ENCODE assay signal across 8 mouse cellular contexts in the genomic region with DNA sequence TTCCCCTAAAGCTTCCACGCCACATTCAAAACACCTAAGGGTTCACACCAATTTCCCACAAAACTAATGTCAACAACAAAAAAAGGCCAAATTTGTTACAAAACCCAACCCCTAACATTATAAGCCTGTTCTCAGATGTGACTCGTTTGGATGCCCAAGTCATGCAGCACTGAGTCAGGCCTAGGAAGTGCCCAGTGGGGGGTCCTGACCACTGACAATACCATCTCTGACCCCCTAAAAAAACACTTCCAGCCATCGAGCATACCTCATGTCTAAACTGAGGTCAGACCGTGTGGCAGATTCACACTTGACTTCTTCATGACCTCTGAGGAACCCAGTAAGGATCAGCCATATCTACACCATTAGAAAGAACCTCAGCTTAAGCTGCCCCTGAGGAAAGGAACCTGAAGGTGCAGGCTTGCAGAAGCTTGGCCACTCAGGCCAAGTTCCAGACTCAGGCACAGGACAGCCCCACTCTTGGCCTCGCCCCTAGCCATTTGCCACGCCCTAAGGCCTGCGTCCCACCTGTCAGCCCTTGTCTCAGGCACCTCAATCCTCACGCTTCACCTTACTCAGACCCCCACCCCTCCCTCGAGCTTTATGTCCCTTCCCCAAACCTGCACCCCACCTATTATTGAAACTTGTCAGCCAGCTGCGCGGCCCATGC. TPM values are rescaled to one million over a fixed set of nuclear protein-coding genes. Genes with fewer than 3 reads are reported as not detected.
DNase-seq lines count a peak whose midpoint lies in the region; ATAC-seq lines count a peak whose summit lies in the region.

No protein-coding gene starts in this region.

- peaks cover 29% of the 10 kb centered on the region for H3K36me3 ChIP-seq in hindbrain, embryonic 13.5 days
- H3K36me3 ChIP-seq in midbrain, embryonic 11.5 days (ENCODE audit: control insufficient read depth, insufficient read depth, low read length), result peaks cover 8% of the 10 kb centered on the region

- peak overlapping the region; percentile 81; the same call in 1 of the 2 replicates for H3K27ac ChIP-seq in hindbrain, embryonic 13.5 days
- no peak overlapping the region for H3K27ac ChIP-seq in midbrain, embryonic 11.5 days (ENCODE audit: low read depth, low read length)

- H3K27me3 ChIP-seq in hindbrain, embryonic 13.5 days, result no peaks in the 10 kb centered on the region
- no peaks in the 10 kb centered on the region for H3K27me3 ChIP-seq in midbrain, embryonic 11.5 days (ENCODE audit: control insufficient read depth, insufficient read depth, low read length)

- peak overlapping the region; percentile 97 for H3K4me2 ChIP-seq in hindbrain, embryonic 13.5 days
- H3K4me2 ChIP-seq in midbrain, embryonic 11.5 days, result peak overlapping the region; percentile 43

- peaks cover 29% of the 10 kb centered on the region for H3K4me1 ChIP-seq in hindbrain, embryonic 13.5 days (replicated peaks)
- peaks cover 12% of the 10 kb centered on the region for H3K4me1 ChIP-seq in midbrain, embryonic 11.5 days (ENCODE audit: control insufficient read depth, insufficient read depth, low read length)

- 26% methylated on average over 11 of the region's 11 CpGs for WGBS in hindbrain, embryonic 13.5 days
- WGBS in midbrain, embryonic 11.5 days, result 27% methylated on average over 11 of the region's 11 CpGs

- H3K9me3 ChIP-seq in hindbrain, embryonic 13.5 days, result no peaks in the 10 kb centered on the region
- no peaks in the 10 kb centered on the region for H3K9me3 ChIP-seq in midbrain, embryonic 11.5 days (ENCODE audit: control insufficient read depth, low read length)

- peak; percentile 60 for ATAC-seq in hindbrain, embryonic 13.5 days (ENCODE audit: low FRiP score)
- ATAC-seq in midbrain, embryonic 11.5 days (ENCODE audit: low FRiP score), result peak; percentile 76

- H3K4me3 ChIP-seq in hindbrain, embryonic 13.5 days, result peak overlapping the region; percentile 93
- H3K4me3 ChIP-seq in midbrain, embryonic 11.5 days (ENCODE audit: low read depth, low read length), result peak overlapping the region; percentile 97

- H3K9ac ChIP-seq in hindbrain, embryonic 13.5 days, result peak overlapping the region; percentile 58; the same call in 1 of the 2 replicates
- H3K9ac ChIP-seq in midbrain, embryonic 11.5 days (ENCODE audit: low read length), result 0 out of 2 replicates have a peak overlapping the region, but pooled peaks have one; percentile 25

- DNase-seq in layer of hippocampus, adult 9-11 months, result peak; percentile 35
- no peak for DNase-seq in layer of hippocampus, postnatal 10 days (ENCODE audit: low spot score in 2 of 2)
- peak; percentile 46 to 55 for DNase-seq in cerebellum, postnatal 10 days
- no peak for DNase-seq in midbrain, embryonic 11.5 days (ENCODE audit: low spot score, missing footprints)
- no peak for DNase-seq in right cerebral cortex, postnatal 14 days
- no peak for DNase-seq in urinary bladder, postnatal 10 days (ENCODE audit: low spot score)
- DNase-seq in adrenal gland, postnatal 14 days, result no peak

RNA-seq across cellular contexts. Expression of a gene that starts 0.7 kb away (rescaled TPM):
- total RNA-seq in layer of hippocampus, postnatal 10 days (2021), result 100 to 1,000 TPM; 404 to 409 TPM
- 179 and 194 TPM in 2 replicates for polyA plus RNA-seq in hindbrain, embryonic 13.5 days (2015; fragmentation: Nextera tagmentation; extraction: Ambion mirVana)
- 19.5 and 20.2 TPM in 2 replicates for polyA plus RNA-seq in midbrain, embryonic 11.5 days (2014; fragmentation: Nextera tagmentation; extraction: Ambion mirVana)
- 16.4 and 20.0 TPM in 2 replicates for total RNA-seq in adrenal gland, postnatal 14 days (2021)

RNA-seq across cellular contexts. Expression of a gene that starts 0.9 kb away (rescaled TPM):
- total RNA-seq in layer of hippocampus, postnatal 10 days (2021), result 10 to 100 TPM in 1 of 2 experiments, 1 to 10 TPM in 1; 7.3 to 11.4 TPM
- polyA plus RNA-seq in hindbrain, embryonic 13.5 days (2015; fragmentation: Nextera tagmentation; extraction: Ambion mirVana), result 3.1 and 3.7 TPM in 2 replicates
- 5.2 and 5.3 TPM in 2 replicates for polyA plus RNA-seq in midbrain, embryonic 11.5 days (2014; fragmentation: Nextera tagmentation; extraction: Ambion mirVana)
- total RNA-seq in adrenal gland, postnatal 14 days (2021), result 18.9 and 20.4 TPM in 2 replicates

RNA-seq across cellular contexts. Expression of a gene that starts 51.3 kb away (rescaled TPM):
- 10 to 100 TPM; 66.0 to 77.0 TPM for total RNA-seq in layer of hippocampus, postnatal 10 days (2021)
- 43.6 and 44.7 TPM in 2 replicates for polyA plus RNA-seq in hindbrain, embryonic 13.5 days (2015; fragmentation: Nextera tagmentation; extraction: Ambion mirVana)
- 41.9 and 44.6 TPM in 2 replicates for polyA plus RNA-seq in midbrain, embryonic 11.5 days (2014; fragmentation: Nextera tagmentation; extraction: Ambion mirVana)
- 63.6 and 78.6 TPM in 2 replicates for total RNA-seq in adrenal gland, postnatal 14 days (2021)

Comparison
In these comparisons a context has a peak if more than half of its experiments do, and no peak if none do; other contexts are left out.
1. DNase-seq: peak in layer of hippocampus, adult 9-11 months (single experiment) and cerebellum, postnatal 10 days (2 of 2); none in layer of hippocampus, postnatal 10 days (0 of 2), midbrain, embryonic 11.5 days (single experiment), right cerebral cortex, postnatal 14 days (single experiment), urinary bladder, postnatal 10 days (single experiment) and adrenal gland, postnatal 14 days (single experiment).
2. RNA of a gene that starts 0.7 kb away (total RNA-seq): 404 to 409 TPM in layer of hippocampus, postnatal 10 days; 16.4 to 20.0 TPM in adrenal gland, postnatal 14 days; every median in the first group is over 10 times any median in the second.